Mouse (Mus musculus): ENCODE data around the gene Hadhb. TPM values are rescaled to one million over a fixed set of nuclear protein-coding genes. Genes with fewer than 3 reads are reported as not detected.
"Not testable (repeated sequence)": the region's sequence is repeated elsewhere in the genome, so short reads cannot be mapped to it uniquely, and the experiment has no call there.

Hadhb gene
- polyA plus RNA-seq, 1 experiment from 2014 or later = 107 TPM

DNA sequence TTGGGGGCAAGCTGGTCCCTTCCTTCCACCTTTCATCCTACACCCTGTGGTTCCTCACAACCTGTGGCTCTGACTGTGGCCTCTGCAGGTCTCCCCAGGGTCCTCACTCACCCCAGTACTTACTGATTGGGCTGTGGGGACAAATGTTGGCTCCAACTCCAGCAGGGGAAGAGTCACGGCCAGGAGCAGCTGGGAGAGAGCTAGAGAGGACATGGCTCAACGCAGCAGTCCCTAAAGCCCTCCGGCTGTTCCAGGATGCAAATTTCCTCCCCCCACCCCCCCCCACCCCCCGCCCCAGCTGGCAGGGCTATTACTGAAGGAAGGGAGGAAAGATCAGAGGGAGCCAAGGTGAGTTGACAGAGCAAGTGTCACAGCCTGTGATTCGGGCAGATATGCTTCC lies 50.4 kb downstream of the Hadhb start, which contains the start of gene Adgrf3:
Gene Adgrf3 (minus strand): TSS at position 230 of the 400 bp plus-strand sequence.
- Histone ChIP-seq H3K36me3 (ENCODE audit: control insufficient read depth, insufficient read depth, low read length) (no peaks in the 10 kb centered on the region), H3K27me3 (ENCODE audit: control insufficient read depth, insufficient read depth, low read length) (no peaks in the 10 kb centered on the region), H3K4me3 (ENCODE audit: low read depth, low read length) (no peak within 1 kb of the TSS), H3K4me2 (no peak within 1 kb of the TSS), H3K27ac (ENCODE audit: low read depth, low read length) (no peak within 1 kb of the TSS), H3K9me3 (ENCODE audit: control insufficient read depth, low read length) (no peaks in the 10 kb centered on the region), H3K4me1 (ENCODE audit: control insufficient read depth, insufficient read depth, low read length) (no peaks in the 10 kb centered on the region), H3K9ac (ENCODE audit: low read length) (no peak within 1 kb of the TSS)
- WGBS = 52% methylated on average over 5 of the region's 5 CpGs
- ATAC-seq (ENCODE audit: low FRiP score) = no peak
- DNase-seq (ENCODE audit: low spot score, missing footprints) = no peak

DNA sequence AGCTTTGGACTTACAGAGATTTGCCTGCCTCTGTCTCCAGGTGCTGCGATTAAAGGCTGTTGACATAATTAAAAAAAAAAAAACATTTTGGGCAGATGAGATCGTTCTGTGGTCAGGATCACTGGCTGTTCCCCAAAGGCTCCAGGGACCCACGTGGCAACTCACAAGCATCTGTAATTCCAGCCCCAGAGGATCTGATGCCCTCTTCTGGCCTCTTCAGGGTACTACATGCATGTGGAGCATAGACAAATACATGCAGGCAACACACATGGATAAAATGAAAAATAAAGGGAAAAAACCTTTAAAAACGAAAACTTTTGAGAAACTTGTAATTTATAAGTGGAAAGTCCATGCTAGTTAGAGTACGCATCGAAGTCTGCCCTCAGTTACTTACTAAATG lies 52.2 kb downstream of the Hadhb start:
- no peak overlapping the region for H3K4me3 ChIP-seq (ENCODE audit: low read depth, low read length)

DNA sequence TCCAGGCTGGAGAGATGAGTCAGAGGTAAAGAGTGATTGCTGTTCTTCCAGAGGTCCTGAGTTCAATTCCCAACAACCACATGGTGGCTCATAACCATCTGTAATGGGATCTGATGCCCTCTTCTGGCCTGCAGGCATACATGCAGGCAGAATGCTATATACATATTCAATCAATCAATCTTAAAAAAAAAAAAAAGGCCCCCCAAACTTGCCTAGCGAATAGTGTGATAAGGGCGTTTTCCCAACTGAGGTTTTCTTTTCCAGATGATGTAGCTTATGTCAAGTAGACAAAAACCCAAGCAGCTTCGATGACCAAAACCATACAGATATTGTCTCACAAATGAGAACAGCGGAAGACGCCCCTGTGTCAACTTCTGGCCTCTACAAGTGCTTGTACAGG lies 55.7 kb downstream of the Hadhb start:
- H3K4me2 ChIP-seq; H3K27me3 ChIP-seq (ENCODE audit: control insufficient read depth, insufficient read depth, low read length); H3K4me1 ChIP-seq (ENCODE audit: control insufficient read depth, insufficient read depth, low read length); DNase-seq (ENCODE audit: low spot score, missing footprints); H3K36me3 ChIP-seq (ENCODE audit: control insufficient read depth, insufficient read depth, low read length); H3K27ac ChIP-seq (ENCODE audit: low read depth, low read length); ATAC-seq (ENCODE audit: low FRiP score); H3K9ac ChIP-seq (ENCODE audit: low read length); H3K4me3 ChIP-seq (ENCODE audit: low read depth, low read length); H3K9me3 ChIP-seq (ENCODE audit: control insufficient read depth, low read length): not testable (repeated sequence)
- 87% methylated on average over 5 of the region's 5 CpGs for WGBS

More for the DNA sequence above, 52.2 kb downstream of the Hadhb start:
- Histone ChIP-seq H3K36me3 (ENCODE audit: control insufficient read depth, insufficient read depth, low read length) (no peaks in the 10 kb centered on the region), H3K9me3 (ENCODE audit: control insufficient read depth, low read length) (no peaks in the 10 kb centered on the region), H3K4me2 (no peak overlapping the region), H3K4me1 (ENCODE audit: control insufficient read depth, insufficient read depth, low read length) (no peaks in the 10 kb centered on the region), H3K27me3 (ENCODE audit: control insufficient read depth, insufficient read depth, low read length) (no peaks in the 10 kb centered on the region), H3K9ac (ENCODE audit: low read length) (no peak overlapping the region), H3K27ac (ENCODE audit: low read depth, low read length) (no peak overlapping the region)
- no peak for ATAC-seq (ENCODE audit: low FRiP score)
- 68% methylated on average over 6 of the region's 6 CpGs for WGBS
- DNase-seq (ENCODE audit: low spot score, missing footprints) = no peak

DNA sequence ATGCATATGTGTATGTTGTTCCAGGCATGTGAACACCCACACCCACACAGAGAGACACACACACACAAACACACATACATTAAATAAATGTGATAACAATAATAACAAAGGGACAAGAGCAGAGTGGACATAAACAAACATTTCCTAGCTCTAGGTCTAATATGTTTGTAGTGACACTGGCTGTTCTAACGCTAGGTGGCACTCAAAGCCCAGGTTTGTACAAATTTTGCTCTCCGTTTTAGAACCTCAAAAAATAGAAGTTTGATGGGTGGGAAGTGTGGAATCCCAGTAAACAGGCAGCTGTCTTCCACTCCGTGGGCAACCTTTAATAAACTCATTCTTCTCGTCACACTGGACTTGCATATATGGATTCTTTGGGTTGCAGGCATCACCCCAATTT lies 59.8 kb downstream of the Hadhb start:
- ATAC-seq (ENCODE audit: low FRiP score) = no peak
- Histone ChIP-seq H3K9me3 (ENCODE audit: control insufficient read depth, low read length) (no peaks in the 10 kb centered on the region), H3K27me3 (ENCODE audit: control insufficient read depth, insufficient read depth, low read length) (no peaks in the 10 kb centered on the region), H3K4me1 (ENCODE audit: control insufficient read depth, insufficient read depth, low read length) (no peaks in the 10 kb centered on the region), H3K9ac (ENCODE audit: low read length) (no peak overlapping the region), H3K4me2 (no peak overlapping the region), H3K36me3 (ENCODE audit: control insufficient read depth, insufficient read depth, low read length) (no peaks in the 10 kb centered on the region), H3K27ac (ENCODE audit: low read depth, low read length) (no peak overlapping the region), H3K4me3 (ENCODE audit: low read depth, low read length) (no peak overlapping the region)
- DNase-seq (ENCODE audit: low spot score, missing footprints) = peak; percentile 89
- 13% methylated on average over 4 of the region's 4 CpGs for WGBS

DNA sequence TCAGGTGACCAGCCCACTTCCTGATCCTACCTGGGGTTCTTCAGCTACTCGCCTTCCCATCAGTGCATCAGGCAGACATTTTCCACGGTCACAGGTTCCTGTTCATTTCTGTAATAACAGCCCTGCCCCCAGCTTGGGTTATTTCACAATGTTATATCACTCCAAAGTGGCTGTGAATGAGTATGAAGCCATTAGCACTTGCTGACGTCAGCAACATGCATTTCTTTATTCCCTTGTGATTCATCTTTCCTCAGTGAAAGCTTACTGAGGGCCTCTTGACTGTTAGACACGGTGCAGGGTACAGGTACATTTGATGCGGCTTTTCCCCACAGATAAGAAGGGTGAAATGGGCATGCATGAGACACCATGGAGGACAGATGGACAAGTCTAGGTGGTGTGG lies 60.9 kb downstream of the Hadhb start:
- Histone ChIP-seq H3K9me3 (ENCODE audit: control insufficient read depth, low read length) (no peaks in the 10 kb centered on the region), H3K9ac (ENCODE audit: low read length) (no peak overlapping the region), H3K27me3 (ENCODE audit: control insufficient read depth, insufficient read depth, low read length) (no peaks in the 10 kb centered on the region), H3K4me3 (ENCODE audit: low read depth, low read length) (no peak overlapping the region), H3K27ac (ENCODE audit: low read depth, low read length) (no peak overlapping the region), H3K4me1 (ENCODE audit: control insufficient read depth, insufficient read depth, low read length) (no peaks in the 10 kb centered on the region), H3K4me2 (no peak overlapping the region), H3K36me3 (ENCODE audit: control insufficient read depth, insufficient read depth, low read length) (no peaks in the 10 kb centered on the region)
- no peak for DNase-seq (ENCODE audit: low spot score, missing footprints)
- 83% methylated on average over 5 of the region's 5 CpGs for WGBS
- ATAC-seq (ENCODE audit: low FRiP score) = no peak

DNA sequence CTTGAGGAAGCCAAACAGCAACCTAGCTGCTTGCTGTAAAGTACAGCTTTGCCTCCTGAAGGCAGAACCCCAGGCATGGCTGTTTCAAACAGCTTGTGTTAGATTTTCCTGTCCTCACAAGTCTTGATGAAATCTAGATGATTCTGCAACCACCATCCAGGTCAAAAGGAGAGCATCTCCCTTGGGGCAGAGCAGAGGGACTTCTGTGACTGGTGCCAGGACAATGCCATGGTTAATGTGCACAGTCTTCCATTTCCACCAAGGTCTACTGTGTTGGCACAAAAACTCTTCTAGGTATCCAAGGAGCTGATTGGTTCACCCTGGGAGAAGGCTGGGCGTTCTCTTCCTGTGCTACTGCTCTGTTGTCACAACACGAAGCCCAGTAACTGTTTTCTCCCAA lies 64.7 kb downstream of the Hadhb start:
- no peak overlapping the region for H3K27ac ChIP-seq (ENCODE audit: low read depth, low read length)
- no peaks in the 10 kb centered on the region for H3K27me3 ChIP-seq (ENCODE audit: control insufficient read depth, insufficient read depth, low read length)
- no peak for ATAC-seq (ENCODE audit: low FRiP score)
- no peaks in the 10 kb centered on the region for H3K36me3 ChIP-seq (ENCODE audit: control insufficient read depth, insufficient read depth, low read length)
- H3K4me1 ChIP-seq (ENCODE audit: control insufficient read depth, insufficient read depth, low read length) = no peaks in the 10 kb centered on the region
- no peak overlapping the region for H3K4me3 ChIP-seq (ENCODE audit: low read depth, low read length)
- H3K9ac ChIP-seq (ENCODE audit: low read length) = no peak overlapping the region
- 90% methylated on average over 2 of the region's 2 CpGs for WGBS
- H3K4me2 ChIP-seq = no peak overlapping the region
- no peaks in the 10 kb centered on the region for H3K9me3 ChIP-seq (ENCODE audit: control insufficient read depth, low read length)
- peak; percentile 33 for DNase-seq (ENCODE audit: low spot score, missing footprints)

DNA sequence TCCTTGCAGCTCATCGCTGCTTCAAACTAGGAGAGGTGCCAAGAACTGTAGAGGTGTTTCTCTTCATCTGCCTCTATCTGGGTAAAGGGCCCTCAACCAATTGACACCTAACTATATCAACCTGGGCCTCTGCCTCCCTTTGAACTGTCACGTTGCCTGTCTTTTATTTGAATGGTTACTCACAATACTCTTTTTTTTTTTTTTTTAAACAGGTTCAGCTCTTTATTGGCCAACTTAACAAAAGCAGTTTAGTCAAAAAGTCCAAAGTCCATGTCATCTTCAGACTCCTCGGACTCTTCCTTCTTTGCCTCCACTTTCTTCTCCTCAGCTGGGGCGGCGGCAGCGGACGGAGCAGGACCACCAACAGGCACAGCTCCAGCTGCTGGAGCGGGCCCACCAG lies 65.6 kb downstream of the Hadhb start:
- H3K4me2 ChIP-seq = no peak overlapping the region
- H3K9ac ChIP-seq (ENCODE audit: low read length) = no peak overlapping the region
- no peak for ATAC-seq (ENCODE audit: low FRiP score)

DNA sequence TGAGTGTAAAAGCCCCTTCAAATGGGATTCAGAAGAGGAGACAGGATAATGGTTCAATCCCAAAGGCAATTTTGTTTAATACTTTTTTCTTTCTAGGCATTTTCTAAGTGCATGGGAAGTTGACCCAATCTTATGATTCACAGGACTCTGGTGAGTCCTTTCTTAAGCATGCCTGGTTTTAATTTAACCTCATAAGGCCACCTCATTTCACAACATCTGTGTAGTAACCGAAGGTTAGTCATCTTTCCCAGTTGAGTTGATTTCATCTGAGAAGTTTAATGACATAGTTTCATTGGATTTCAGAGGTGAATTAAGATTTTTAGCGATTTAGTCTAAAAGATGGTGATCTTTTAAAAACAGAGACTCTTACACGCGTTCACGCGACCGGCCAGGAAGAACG lies 67.6 kb downstream of the Hadhb start:
- Histone ChIP-seq H3K4me3 (ENCODE audit: low read depth, low read length) (no peak overlapping the region), H3K9ac (ENCODE audit: low read length) (no peak overlapping the region), H3K36me3 (ENCODE audit: control insufficient read depth, insufficient read depth, low read length) (no peaks in the 10 kb centered on the region), H3K27me3 (ENCODE audit: control insufficient read depth, insufficient read depth, low read length) (no peaks in the 10 kb centered on the region), H3K9me3 (ENCODE audit: control insufficient read depth, low read length) (no peaks in the 10 kb centered on the region), H3K4me2 (no peak overlapping the region), H3K4me1 (ENCODE audit: control insufficient read depth, insufficient read depth, low read length) (no peaks in the 10 kb centered on the region), H3K27ac (ENCODE audit: low read depth, low read length) (no peak overlapping the region)
- peak; percentile 47 for DNase-seq (ENCODE audit: low spot score, missing footprints)
- ATAC-seq (ENCODE audit: low FRiP score) = no peak
- 97% methylated on average over 8 of the region's 8 CpGs for WGBS

More for the DNA sequence above, 65.6 kb downstream of the Hadhb start:
- H3K27me3 ChIP-seq (ENCODE audit: control insufficient read depth, insufficient read depth, low read length) = no peaks in the 10 kb centered on the region
- H3K9me3 ChIP-seq (ENCODE audit: control insufficient read depth, low read length) = no peaks in the 10 kb centered on the region
- no peak overlapping the region for H3K4me3 ChIP-seq (ENCODE audit: low read depth, low read length)
- no peaks in the 10 kb centered on the region for H3K36me3 ChIP-seq (ENCODE audit: control insufficient read depth, insufficient read depth, low read length)
- DNase-seq (ENCODE audit: low spot score, missing footprints) = peak; percentile 53
- no peak overlapping the region for H3K27ac ChIP-seq (ENCODE audit: low read depth, low read length)
- WGBS = 89% methylated on average over 8 of the region's 8 CpGs
- H3K4me1 ChIP-seq (ENCODE audit: control insufficient read depth, insufficient read depth, low read length) = no peaks in the 10 kb centered on the region

DNA sequence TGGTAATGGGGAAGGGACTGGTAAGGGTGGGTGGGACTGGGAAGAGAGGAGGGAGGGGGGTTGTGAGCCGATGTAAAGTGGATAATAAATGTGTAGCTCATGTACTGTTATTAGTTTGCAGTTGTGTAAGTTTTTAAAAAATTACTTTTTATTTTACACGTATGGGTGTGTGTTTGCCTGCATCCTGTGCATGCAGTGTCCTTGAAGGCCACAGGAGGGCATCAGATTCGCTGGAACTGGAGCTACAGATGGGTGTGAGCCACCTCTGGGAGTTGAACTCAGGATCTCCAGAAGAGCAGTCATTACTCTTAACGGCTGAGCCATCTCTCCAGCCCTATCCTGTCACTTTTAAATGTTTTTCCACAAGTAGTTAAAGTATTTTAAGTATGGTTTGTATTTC lies 75.9 kb downstream of the Hadhb start:
- Histone ChIP-seq H3K9ac (ENCODE audit: low read length) (no peak overlapping the region), H3K27me3 (ENCODE audit: control insufficient read depth, insufficient read depth, low read length) (no peaks in the 10 kb centered on the region), H3K4me3 (ENCODE audit: low read depth, low read length) (no peak overlapping the region), H3K27ac (ENCODE audit: low read depth, low read length) (no peak overlapping the region), H3K4me2 (no peak overlapping the region), H3K36me3 (ENCODE audit: control insufficient read depth, insufficient read depth, low read length) (no peaks in the 10 kb centered on the region), H3K9me3 (ENCODE audit: control insufficient read depth, low read length) (no peaks in the 10 kb centered on the region), H3K4me1 (ENCODE audit: control insufficient read depth, insufficient read depth, low read length) (peaks cover 13% of the 10 kb centered on the region)
- ATAC-seq (ENCODE audit: low FRiP score) = no peak
- DNase-seq (ENCODE audit: low spot score, missing footprints) = peak; percentile 57
- 84% methylated on average over 4 of the region's 4 CpGs for WGBS

DNA sequence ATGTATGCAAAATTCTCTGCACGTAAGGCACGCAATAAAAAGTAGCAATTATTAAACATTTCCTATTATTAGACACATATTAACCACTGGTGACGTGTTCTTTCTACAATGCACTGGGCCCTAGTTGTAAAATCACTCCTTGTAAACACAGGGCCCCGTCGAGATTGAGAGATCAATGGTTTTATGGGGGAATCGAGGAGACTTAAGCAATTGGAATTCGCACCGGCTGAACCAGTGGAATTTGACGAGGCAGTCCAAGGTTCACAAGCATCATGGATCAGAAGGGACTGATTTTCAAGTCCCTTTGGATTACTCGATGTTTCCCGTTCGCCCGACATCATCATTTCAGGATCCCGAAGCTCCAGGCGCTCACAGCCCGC lies 76.8 kb downstream of the Hadhb start:
- no peaks in the 10 kb centered on the region for H3K36me3 ChIP-seq (ENCODE audit: control insufficient read depth, insufficient read depth, low read length)

More for the DNA sequence above, 76.8 kb downstream of the Hadhb start:
- ATAC-seq (ENCODE audit: low FRiP score) (no peak), DNase-seq (ENCODE audit: low spot score, missing footprints) (no peak)
- Histone ChIP-seq H3K9ac (ENCODE audit: low read length) (peak overlapping the region; percentile 67), H3K9me3 (ENCODE audit: control insufficient read depth, low read length) (no peaks in the 10 kb centered on the region), H3K27ac (ENCODE audit: low read depth, low read length) (peak overlapping the region; percentile 33; the same call in 1 of the 2 replicates), H3K4me3 (ENCODE audit: low read depth, low read length) (peak overlapping the region; percentile 80), H3K27me3 (ENCODE audit: control insufficient read depth, insufficient read depth, low read length) (no peaks in the 10 kb centered on the region), H3K4me1 (ENCODE audit: control insufficient read depth, insufficient read depth, low read length) (peaks cover 13% of the 10 kb centered on the region), H3K4me2 (peak overlapping the region; percentile 52)
- WGBS = 51% methylated on average over 16 of the region's 16 CpGs

Data from midbrain, embryonic 11.5 days (tissue).